Mouse (Mus musculus): ENCODE data around the gene Gstm4. TPM values are rescaled to one million over a fixed set of nuclear protein-coding genes. Genes with fewer than 3 reads are reported as not detected.

Gstm4 gene
- 13.8 and 14.2 TPM in 2 replicates for polyA plus RNA-seq (2015; fragmentation: Nextera tagmentation; extraction: Ambion mirVana)

DNA sequence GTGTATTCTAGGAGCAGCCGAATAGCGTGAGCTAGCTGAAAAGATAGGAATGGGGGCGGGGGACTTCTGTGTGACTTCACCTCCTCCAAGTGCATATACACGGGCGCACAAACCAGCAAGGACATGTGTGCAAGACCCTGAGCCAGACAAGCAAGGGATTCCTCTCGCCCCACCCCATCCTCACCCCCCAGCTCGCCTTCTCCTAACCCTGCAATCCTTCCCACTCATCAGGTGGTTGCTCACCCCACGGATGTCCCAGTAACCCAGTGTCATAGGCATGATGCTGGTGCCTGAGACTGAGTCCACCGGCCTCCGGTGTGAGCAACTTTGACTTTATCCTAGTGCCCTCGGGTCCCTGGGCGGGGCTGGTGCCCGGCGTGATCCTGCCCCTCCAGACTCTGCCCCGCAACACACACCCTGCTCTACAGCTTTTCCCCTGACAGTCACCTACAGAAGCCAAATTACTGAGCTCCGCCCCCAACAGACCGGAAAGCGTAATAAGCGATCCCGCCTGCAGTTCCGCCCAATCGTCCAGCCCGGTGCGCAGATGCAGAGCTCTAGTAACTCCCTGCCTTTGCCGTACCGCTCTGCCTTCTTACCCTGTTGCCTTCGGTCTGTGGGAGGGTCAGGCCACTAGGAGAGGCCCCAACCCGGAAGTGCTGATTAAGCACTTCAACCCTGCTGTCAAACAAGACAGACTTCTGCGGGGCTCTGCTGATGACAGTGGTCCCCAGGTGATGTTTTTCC is at the start of gene Gstm4:
Gene Gstm4, minus strand, starts transcription at position 501 of the 747 bp plus-strand sequence.
- Histone ChIP-seq H3K9me3 (no peaks in the 10 kb centered on the region), H3K9ac (replicated peaks) (peak within 1 kb of the TSS; percentile 65), H3K4me3 (replicated peaks) (peak within 1 kb of the TSS; percentile 53), H3K4me2 (replicated peaks) (peak within 1 kb of the TSS; percentile 83), H3K4me1 (replicated peaks) (peaks cover 14% of the 10 kb centered on the region), H3K27me3 (peaks cover 6% of the 10 kb centered on the region; the same call in 1 of the 2 replicates), H3K36me3 (no peaks in the 10 kb centered on the region), H3K27ac (peak within 1 kb of the TSS; percentile 16; the same call in 1 of the 2 replicates)
- WGBS, result 7% methylated on average over 29 of the region's 29 CpGs
- peak; percentile 95 for ATAC-seq

GRCm38 (mm10) chr3:108094146-108094545 is 49.5 kb upstream of the Gstm4 start:
- no peaks in the 10 kb centered on the region for H3K36me3 ChIP-seq
- peaks cover 3% of the 10 kb centered on the region; the same call in 1 of the 2 replicates for H3K27me3 ChIP-seq
- H3K4me3 ChIP-seq (replicated peaks), result no peak overlapping the region
- no peak overlapping the region for H3K4me2 ChIP-seq (replicated peaks)
- ATAC-seq, result peak; percentile 17; the same call in 1 of the 2 replicates
- no peak overlapping the region for H3K27ac ChIP-seq
- no peak overlapping the region for H3K9ac ChIP-seq (replicated peaks)
- 64% methylated on average over 1 of the region's 1 CpGs for WGBS
- H3K4me1 ChIP-seq (replicated peaks), result no peaks in the 10 kb centered on the region
- no peaks in the 10 kb centered on the region for H3K9me3 ChIP-seq

DNA sequence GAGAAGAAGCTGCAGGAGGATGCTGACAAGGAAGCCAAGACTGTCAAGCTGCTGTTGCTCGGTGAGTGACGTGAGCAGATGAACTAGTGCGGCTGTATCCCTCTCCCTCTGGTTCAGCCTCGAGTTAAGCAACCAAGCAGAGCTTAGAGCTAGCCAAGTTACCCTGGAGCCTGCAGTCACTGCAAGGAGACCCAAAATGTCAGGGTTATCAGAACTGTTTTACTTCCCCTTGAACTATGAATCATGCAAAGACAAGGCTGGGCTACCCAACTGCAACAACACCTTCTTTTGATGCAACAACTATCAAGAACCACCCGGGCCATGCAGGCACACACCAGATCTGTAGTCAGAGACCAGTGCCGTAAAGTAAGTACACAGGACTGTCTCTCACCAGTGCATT is 48.6 kb upstream of the Gstm4 start:
- Histone ChIP-seq H3K9me3 (no peaks in the 10 kb centered on the region), H3K9ac (replicated peaks) (no peak overlapping the region), H3K4me3 (replicated peaks) (no peak overlapping the region), H3K4me2 (replicated peaks) (no peak overlapping the region), H3K27me3 (peaks cover 3% of the 10 kb centered on the region; the same call in 1 of the 2 replicates), H3K4me1 (replicated peaks) (no peaks in the 10 kb centered on the region), H3K27ac (no peak overlapping the region), H3K36me3 (no peaks in the 10 kb centered on the region)
- 52% methylated on average over 6 of the region's 6 CpGs for WGBS
- ATAC-seq, result no peak

DNA sequence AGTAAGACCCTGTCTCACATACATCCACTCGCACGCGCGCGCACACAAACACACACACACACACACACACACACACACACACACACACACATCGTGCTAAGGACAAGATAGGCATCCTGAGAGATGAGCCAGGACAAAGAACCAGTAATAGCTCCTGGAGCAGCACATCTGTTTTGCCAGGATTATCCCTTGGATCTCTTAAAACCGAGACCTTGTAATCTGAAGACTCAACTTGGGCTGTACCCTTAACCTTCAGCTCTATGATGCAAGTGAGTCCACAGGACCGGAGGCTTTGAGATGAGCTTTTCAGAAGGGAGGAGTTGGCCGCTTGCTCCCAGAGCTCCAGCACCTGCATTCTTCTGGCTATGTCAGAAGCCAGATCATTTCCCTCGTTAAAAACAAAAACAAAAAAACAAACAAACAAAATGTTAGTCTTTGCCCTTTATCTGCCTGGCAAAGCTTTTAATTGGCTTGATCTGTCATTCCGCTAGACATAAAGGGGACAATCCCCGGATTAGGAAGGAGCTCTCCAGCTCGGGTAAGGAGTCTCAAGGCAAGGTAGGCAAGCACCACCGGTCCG is 47.9 kb upstream of the Gstm4 start, which contains the start of gene Gnat2:
Gene Gnat2, plus strand, starts transcription at position 254 of the 580 bp plus-strand sequence.
- Histone ChIP-seq H3K9ac (replicated peaks) (no peak within 1 kb of the TSS), H3K27ac (no peak within 1 kb of the TSS), H3K9me3 (no peaks in the 10 kb centered on the region), H3K4me1 (replicated peaks) (no peaks in the 10 kb centered on the region), H3K36me3 (no peaks in the 10 kb centered on the region), H3K4me2 (replicated peaks) (no peak within 1 kb of the TSS), H3K27me3 (peaks cover 3% of the 10 kb centered on the region; the same call in 1 of the 2 replicates), H3K4me3 (replicated peaks) (no peak within 1 kb of the TSS)
- WGBS, result 58% methylated on average over 15 of the region's 15 CpGs
- no peak for ATAC-seq

DNA sequence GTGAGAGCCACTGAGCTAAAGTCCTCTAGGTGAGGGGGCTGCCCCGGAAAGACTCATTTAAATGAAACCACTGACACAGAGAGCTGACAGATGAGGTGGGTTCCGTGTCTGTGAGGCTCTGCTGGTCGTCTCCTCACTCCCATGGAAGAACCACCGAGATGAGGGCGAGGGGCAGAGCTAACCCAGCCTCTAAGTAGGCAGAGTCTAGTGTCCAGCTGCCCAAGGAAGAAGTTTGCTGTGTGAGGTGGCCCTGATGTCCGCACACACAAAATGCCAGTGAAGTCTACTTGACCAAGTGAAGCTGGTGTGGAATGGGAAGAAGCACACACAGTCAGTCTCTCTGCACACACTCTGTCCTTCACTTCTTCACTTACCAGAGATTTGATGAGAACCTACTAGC is 47.3 kb upstream of the Gstm4 start:
- H3K9me3 ChIP-seq, result no peaks in the 10 kb centered on the region
- H3K27ac ChIP-seq, result no peak overlapping the region
- no peak overlapping the region for H3K9ac ChIP-seq (replicated peaks)
- H3K4me3 ChIP-seq (replicated peaks), result no peak overlapping the region
- H3K4me1 ChIP-seq (replicated peaks), result no peaks in the 10 kb centered on the region
- no peak overlapping the region for H3K4me2 ChIP-seq (replicated peaks)
- WGBS, result 68% methylated on average over 6 of the region's 6 CpGs
- peaks cover 3% of the 10 kb centered on the region; the same call in 1 of the 2 replicates for H3K27me3 ChIP-seq
- ATAC-seq, result no peak
- no peaks in the 10 kb centered on the region for H3K36me3 ChIP-seq

- H3K4me2 ChIP-seq (replicated peaks), result no peak overlapping the region
- H3K36me3 ChIP-seq, result no peaks in the 10 kb centered on the region
- no peak overlapping the region for H3K27ac ChIP-seq
- H3K4me3 ChIP-seq (replicated peaks), result no peak overlapping the region
- peaks cover 13% of the 10 kb centered on the region for H3K4me1 ChIP-seq (replicated peaks)
- 68% methylated on average over 2 of the region's 2 CpGs for WGBS
- H3K9ac ChIP-seq (replicated peaks), result no peak overlapping the region
- H3K27me3 ChIP-seq, result peaks cover 3% of the 10 kb centered on the region; the same call in 1 of the 2 replicates
- H3K9me3 ChIP-seq, result no peaks in the 10 kb centered on the region
- no peak for ATAC-seq
These were observed 45.9 kb upstream of the Gstm4 start for GRCm38 (mm10) chr3:108090561-108090960.

DNA sequence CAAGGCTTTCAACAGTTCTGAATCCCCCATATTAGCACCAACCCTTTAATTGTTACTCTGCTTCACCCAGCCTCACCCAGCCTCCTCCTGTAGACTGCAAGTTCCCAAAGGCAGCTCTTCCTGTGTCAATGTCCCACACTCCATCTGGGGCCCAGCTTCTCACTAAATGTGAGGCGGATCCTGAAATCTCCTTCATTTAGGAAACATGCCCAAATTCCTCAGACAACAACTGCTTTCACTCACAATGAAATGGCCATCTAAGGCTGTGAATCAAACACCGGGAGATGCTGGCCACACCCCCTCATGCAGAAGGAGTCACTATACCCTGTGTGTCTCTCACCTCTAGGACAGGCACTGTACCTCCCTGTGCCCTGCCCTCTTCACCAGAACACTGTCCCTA is 45.2 kb upstream of the Gstm4 start:
- Histone ChIP-seq H3K9me3 (no peaks in the 10 kb centered on the region), H3K9ac (replicated peaks) (no peak overlapping the region; the same call in 1 of the 2 replicates), H3K36me3 (no peaks in the 10 kb centered on the region), H3K27ac (no peak overlapping the region), H3K4me3 (replicated peaks) (no peak overlapping the region), H3K4me2 (replicated peaks) (no peak overlapping the region), H3K27me3 (peaks cover 3% of the 10 kb centered on the region; the same call in 1 of the 2 replicates), H3K4me1 (replicated peaks) (peaks cover 19% of the 10 kb centered on the region)
- ATAC-seq, result no peak
- WGBS, result 42% methylated on average over 2 of the region's 2 CpGs

- H3K27me3 ChIP-seq, result peaks cover 3% of the 10 kb centered on the region; the same call in 1 of the 2 replicates
- no peak overlapping the region for H3K4me2 ChIP-seq (replicated peaks)
- no peak overlapping the region for H3K4me3 ChIP-seq (replicated peaks)
- no peaks in the 10 kb centered on the region for H3K36me3 ChIP-seq
- H3K4me1 ChIP-seq (replicated peaks), result peaks cover 29% of the 10 kb centered on the region
- WGBS, result 36% methylated on average over 5 of the region's 5 CpGs
- no peak overlapping the region for H3K27ac ChIP-seq
- H3K9me3 ChIP-seq, result no peaks in the 10 kb centered on the region
- H3K9ac ChIP-seq (replicated peaks), result no peak overlapping the region
- no peak for ATAC-seq
These were observed 44.2 kb upstream of the Gstm4 start for GRCm38 (mm10) chr3:108088842-108089380.

DNA sequence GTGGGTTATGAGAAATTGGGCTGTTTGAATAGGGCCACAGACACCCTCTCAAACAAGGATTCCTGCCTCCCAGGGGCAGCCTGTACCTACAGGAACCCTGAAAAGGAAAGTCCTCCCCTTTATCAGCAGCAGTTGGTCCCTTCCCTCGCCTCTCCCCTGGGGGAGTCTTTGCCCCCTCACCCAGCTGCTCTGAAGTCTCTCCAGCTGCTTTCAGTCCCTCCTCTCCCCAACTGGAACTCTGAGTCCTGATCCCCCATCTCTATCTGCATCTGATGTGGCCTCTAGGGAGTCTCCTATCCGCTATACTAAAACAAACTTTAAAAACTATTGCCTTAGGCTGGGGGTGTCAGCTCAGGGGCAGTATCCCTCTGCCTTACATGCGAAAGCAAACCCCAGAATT is 42.6 kb upstream of the Gstm4 start:
- WGBS, result 84% methylated on average over 3 of the region's 3 CpGs
- Histone ChIP-seq H3K4me3 (replicated peaks) (no peak overlapping the region), H3K9me3 (no peaks in the 10 kb centered on the region), H3K4me1 (replicated peaks) (peaks cover 45% of the 10 kb centered on the region), H3K27ac (no peak overlapping the region), H3K4me2 (replicated peaks) (no peak overlapping the region), H3K9ac (replicated peaks) (no peak overlapping the region), H3K36me3 (no peaks in the 10 kb centered on the region), H3K27me3 (no peaks in the 10 kb centered on the region)
- ATAC-seq, result no peak

DNA sequence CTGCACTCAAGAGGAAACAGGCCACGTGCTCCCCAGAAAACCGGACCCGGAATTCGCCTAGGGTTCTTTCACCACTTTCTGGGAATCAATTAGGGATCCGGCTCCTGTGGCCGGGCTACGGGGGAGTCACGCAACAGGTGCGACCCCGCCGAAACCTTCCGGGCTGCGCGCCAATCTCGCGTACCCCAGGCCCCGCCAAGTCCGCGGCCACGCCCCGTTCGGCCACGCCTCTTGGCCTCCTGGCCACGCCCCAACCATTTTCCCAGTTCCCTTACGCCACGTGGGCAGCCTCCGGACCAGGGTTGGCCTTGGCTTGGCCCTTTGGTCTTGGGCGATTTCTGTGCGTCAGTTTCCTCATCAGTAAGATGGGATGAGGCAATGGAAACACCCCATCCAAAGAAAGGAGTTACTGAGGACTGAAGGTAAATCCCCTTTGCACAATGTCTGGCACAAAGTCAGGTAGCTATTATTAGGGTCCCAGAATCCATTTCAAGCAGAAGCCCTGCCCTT is 41.8 kb upstream of the Gstm4 start, which contains the start of gene Ampd2:
Gene Ampd2, minus strand, starts transcription at position 182 of the 510 bp plus-strand sequence.
- WGBS, result under 1% methylated on average over 29 of the region's 29 CpGs
- ATAC-seq, result no peak
- H3K9ac ChIP-seq (replicated peaks), result peak within 1 kb of the TSS; percentile 80

DNA sequence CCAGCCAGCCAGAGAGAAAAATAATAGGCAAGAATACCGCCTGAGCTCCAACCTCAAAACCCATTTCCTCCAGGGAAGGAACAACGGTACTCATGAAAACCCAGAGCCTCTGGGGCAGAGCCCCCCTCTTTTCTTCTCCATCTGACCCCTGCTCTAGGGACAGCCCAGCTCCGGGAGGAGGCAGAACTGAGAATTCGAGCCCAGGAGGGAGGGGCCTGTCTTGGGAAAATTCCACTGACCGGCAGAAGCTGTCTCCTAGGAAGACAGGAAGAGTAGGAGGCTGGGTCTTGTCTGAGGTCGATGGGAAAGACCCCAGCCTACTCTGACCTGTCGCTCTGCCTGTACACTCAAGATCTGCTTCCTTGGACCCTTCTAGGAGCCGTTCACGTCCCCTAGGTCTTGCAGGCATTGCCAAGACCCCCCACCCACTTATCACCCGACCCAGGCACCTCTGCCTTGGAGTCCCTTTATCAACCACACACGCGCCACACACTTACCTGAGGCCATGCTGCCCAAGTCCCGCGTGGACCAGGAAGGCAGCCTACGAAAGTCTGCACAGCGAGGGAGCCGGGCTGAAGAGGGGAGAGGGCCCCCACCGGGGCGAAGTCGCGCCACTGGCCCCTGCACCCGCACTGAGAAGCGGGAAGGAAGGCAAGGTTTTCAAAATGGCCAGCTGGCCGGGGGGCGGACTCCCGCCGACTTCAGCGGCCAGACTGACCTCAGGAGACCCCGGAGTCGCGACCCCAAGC is 41.2 kb upstream of the Gstm4 start:
- Histone ChIP-seq H3K9me3 (no peaks in the 10 kb centered on the region), H3K4me3 (replicated peaks) (peak overlapping the region; percentile 66), H3K36me3 (no peaks in the 10 kb centered on the region), H3K27ac (peak overlapping the region; percentile 88), H3K27me3 (no peaks in the 10 kb centered on the region), H3K4me1 (replicated peaks) (peaks cover 55% of the 10 kb centered on the region), H3K9ac (replicated peaks) (peak overlapping the region; percentile 80), H3K4me2 (replicated peaks) (peak overlapping the region; percentile 99)
- WGBS, result under 1% methylated on average over 31 of the region's 31 CpGs
- ATAC-seq, result peak; percentile 55

More for the DNA sequence above, 41.8 kb upstream of the Gstm4 start, which contains the start of gene Ampd2:
- H3K36me3 ChIP-seq, result no peaks in the 10 kb centered on the region
- H3K9me3 ChIP-seq, result no peaks in the 10 kb centered on the region
- H3K4me1 ChIP-seq (replicated peaks), result peaks cover 53% of the 10 kb centered on the region
- no peaks in the 10 kb centered on the region for H3K27me3 ChIP-seq
- peak within 1 kb of the TSS; percentile 88 for H3K27ac ChIP-seq
- H3K4me3 ChIP-seq (replicated peaks), result peak within 1 kb of the TSS; percentile 66
- H3K4me2 ChIP-seq (replicated peaks), result peak within 1 kb of the TSS; percentile 99
